Mouse (Mus musculus) limb, embryonic 11.5 days (tissue): ENCODE data around the gene Msl1. TPM values are rescaled to one million over a fixed set of nuclear protein-coding genes. Genes with fewer than 3 reads are reported as not detected.

ENCODE experiments used
- ATAC-seq: fragments of 200-750 bp; cut with Nextera tagmentation; 2 replicates; pipeline ENCODE4 v1.8.0; 2017; ENCODE audit warnings: low read depth; ENCODE audit not compliant: insufficient number of reproducible peaks, low FRiP score, low TSS enrichment
- DNase-seq: peaks from one replicate; pipeline ENCODE4 v3.0.0-alpha.2; 2015; ENCODE audit warnings: low spot score
- H3K27ac ChIP-seq: fragments of 300-500 bp; sonication (generic); replicated peaks from 2 replicates; pipeline ENCODE4 v1.5.1; 2014; ENCODE audit warnings: low read depth, mild to moderate bottlenecking, low read length
- H3K27me3 ChIP-seq: fragments of 300-500 bp; sonication (generic); 2 replicates; pipeline ENCODE4 v1.6.1; 2014; ENCODE audit warnings: mild to moderate bottlenecking, low read length, mixed read lengths; ENCODE audit not compliant: control insufficient read depth, insufficient read depth
- H3K36me3 ChIP-seq: fragments of 300-500 bp; sonication (generic); 2 replicates; pipeline ENCODE4 v1.6.1; 2014; ENCODE audit warnings: mild to moderate bottlenecking, low read length, moderate library complexity, mixed read lengths; ENCODE audit not compliant: control insufficient read depth, insufficient read depth
- H3K4me1 ChIP-seq: fragments of 300-500 bp; sonication (generic); 2 replicates; pipeline ENCODE4 v1.6.1; 2014; ENCODE audit warnings: low read length, mixed read lengths; ENCODE audit not compliant: control insufficient read depth, insufficient read depth
- H3K4me2 ChIP-seq: fragments of 300-500 bp; sonication (generic); 2 replicates; pipeline ENCODE4 v1.6.1; 2014; ENCODE audit warnings: low read depth, mild to moderate bottlenecking, moderate library complexity; ENCODE audit not compliant: severe bottlenecking
- H3K4me3 ChIP-seq: fragments of 300-500 bp; sonication (generic); 2 replicates; pipeline ENCODE4 v1.5.1; 2014; ENCODE audit warnings: low read depth, low read length
- H3K9ac ChIP-seq: fragments of 300-500 bp; sonication (generic); 2 replicates; pipeline ENCODE4 v1.6.1; 2014; ENCODE audit warnings: mild to moderate bottlenecking, low read length
- H3K9me3 ChIP-seq: fragments of 300-500 bp; sonication (generic); 2 replicates; pipeline ENCODE4 v1.6.1; 2016; ENCODE audit warnings: low read length; ENCODE audit not compliant: control insufficient read depth
- WGBS: fragments of 180-500 bp; shearing (Covaris S2); extraction: QIAGEN DNeasy Blood & Tissue Kit; methylation state at CpG from one replicate; pipeline ENCODE4 v1.1.7; 2014; 5-methylcytosine and 5-hydroxymethylcytosine counted together
- polyA plus RNA-seq: library from polyadenylated mRNA; unstranded; fragments of >200 nt; fragmentation: Nextera tagmentation; extraction: Ambion mirVana; gene quantifications from 2 replicates; pipeline ENCODE4 v1.2.1, GENCODE M21; 2014

Msl1 gene
- polyA plus RNA-seq, 1 experiment from 2014 or later, result 24.6 TPM

DNA sequence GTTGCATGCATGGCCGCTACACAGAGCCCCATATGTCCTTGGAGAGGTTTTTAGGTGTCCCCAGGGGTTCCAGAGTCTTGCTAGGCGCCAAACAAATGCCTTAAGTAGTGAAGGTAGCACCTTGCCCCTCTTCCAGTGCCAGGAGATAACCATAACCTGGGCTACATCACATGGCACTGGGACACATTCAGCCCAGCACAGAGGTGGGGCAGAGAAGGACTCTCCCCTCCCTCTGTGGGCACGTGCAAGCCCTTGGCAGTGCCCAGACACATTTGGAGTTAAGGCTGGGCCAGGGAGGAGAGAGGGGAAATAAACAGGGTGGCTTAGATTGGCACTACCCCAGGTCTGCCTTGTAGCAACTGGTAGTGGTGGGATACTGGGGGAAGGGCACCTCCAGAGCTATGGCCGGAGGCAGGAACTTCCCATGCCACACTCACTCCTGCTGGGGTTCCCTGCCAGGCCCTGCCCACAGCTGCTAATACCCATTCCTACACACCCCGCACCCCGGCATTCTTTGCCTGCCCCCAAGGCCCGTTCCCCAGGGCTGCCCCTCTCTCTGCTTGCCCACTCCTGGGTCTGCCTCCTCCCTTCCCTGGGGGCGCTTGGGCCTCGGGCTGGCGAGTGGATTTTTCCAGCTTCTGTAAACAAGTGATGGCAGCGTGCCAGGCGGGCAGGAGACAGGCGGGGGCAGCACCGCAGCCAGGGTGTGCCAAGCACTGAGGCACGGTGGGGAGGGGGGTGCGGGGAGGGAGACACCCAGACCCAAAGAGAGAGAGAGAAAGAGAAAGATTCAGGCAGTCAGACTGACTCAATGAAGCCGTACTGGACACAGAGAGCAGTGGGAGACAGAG is 44.7 kb upstream of the Msl1 start:
- Histone ChIP-seq H3K4me2 (no peak overlapping the region), H3K36me3 (peaks cover 2% of the 10 kb centered on the region; the same call in 1 of the 2 replicates), H3K9me3 (no peaks in the 10 kb centered on the region), H3K4me3 (no peak overlapping the region), H3K27ac (0 out of 2 replicates have a peak overlapping the region, but pooled peaks have one; percentile 4), H3K9ac (no peak overlapping the region), H3K4me1 (peaks cover 59% of the 10 kb centered on the region), H3K27me3 (no peaks in the 10 kb centered on the region)
- ATAC-seq (no peak), DNase-seq (no peak)
- 54% methylated on average over 17 of the region's 17 CpGs for WGBS

DNA sequence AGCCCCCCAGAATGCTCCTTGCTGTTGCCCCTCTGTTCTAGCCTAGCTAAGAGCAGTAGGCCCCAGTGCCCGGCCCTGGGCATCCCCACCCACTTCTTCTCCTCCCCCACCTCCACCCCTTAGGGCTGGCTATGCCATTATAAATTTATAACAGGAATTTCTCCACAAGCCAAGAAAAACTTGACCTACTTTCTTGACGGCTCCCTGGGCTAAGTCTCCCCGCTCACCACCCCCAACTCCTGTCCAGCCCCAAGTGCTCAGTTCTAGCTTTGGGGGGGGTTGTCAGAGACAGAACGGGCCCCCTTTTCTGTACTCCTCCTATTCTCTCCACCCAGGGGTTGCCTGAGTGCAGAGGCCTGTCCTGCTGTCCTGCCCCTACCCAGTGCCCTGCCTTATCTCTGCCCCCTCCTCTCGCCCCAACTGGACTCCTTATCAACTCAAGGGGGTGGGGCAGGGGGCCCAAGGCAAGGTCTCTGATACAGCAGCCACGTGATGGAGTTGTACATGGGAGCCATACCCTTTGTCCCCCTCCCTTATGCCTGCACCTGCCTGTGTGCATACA is 44.0 kb upstream of the Msl1 start:
- H3K27me3 ChIP-seq, result no peaks in the 10 kb centered on the region
- H3K4me3 ChIP-seq, result no peak overlapping the region
- no peak overlapping the region for H3K9ac ChIP-seq
- peaks cover 53% of the 10 kb centered on the region for H3K4me1 ChIP-seq
- H3K9me3 ChIP-seq, result no peaks in the 10 kb centered on the region
- H3K4me2 ChIP-seq, result no peak overlapping the region
- 53% methylated on average over 6 of the region's 6 CpGs for WGBS
- DNase-seq (no peak), ATAC-seq (no peak)
- H3K36me3 ChIP-seq, result peaks cover 2% of the 10 kb centered on the region; the same call in 1 of the 2 replicates
- H3K27ac ChIP-seq, result no peak overlapping the region

DNA sequence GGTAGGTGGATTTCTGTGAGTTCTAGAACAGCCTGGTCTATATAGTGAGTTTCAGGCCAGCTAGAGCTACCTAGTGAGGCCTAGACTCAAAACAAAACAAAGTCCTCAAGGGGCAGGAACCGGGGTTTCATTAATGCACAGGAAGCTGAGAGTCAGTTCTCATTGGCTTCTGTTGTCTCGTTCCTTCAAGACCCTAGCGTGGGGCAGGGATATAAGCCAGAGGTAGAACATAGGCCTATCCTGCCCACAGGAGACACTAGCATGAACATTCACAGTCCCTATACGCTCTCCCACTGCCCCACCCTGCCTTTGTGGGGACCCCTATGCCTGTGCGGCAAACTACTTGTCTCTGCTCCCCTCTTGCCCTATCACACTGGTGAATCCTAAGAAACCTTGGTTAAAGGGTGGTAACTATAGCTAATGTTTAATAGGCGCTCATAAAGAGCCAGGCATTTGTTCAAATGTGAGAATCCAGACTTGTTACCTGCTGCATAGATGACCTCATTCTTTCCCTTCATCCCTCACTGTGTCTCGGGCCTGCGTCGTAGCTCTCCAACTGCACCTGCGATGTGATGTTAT is 42.7 kb upstream of the Msl1 start:
- Histone ChIP-seq H3K9me3 (no peaks in the 10 kb centered on the region), H3K4me2 (no peak overlapping the region), H3K4me3 (no peak overlapping the region), H3K27me3 (no peaks in the 10 kb centered on the region), H3K4me1 (peaks cover 41% of the 10 kb centered on the region), H3K36me3 (peaks cover 2% of the 10 kb centered on the region; the same call in 1 of the 2 replicates), H3K27ac (no peak overlapping the region), H3K9ac (no peak overlapping the region)
- ATAC-seq, result no peak
- no peak for DNase-seq
- 92% methylated on average over 10 of the region's 10 CpGs for WGBS

DNA sequence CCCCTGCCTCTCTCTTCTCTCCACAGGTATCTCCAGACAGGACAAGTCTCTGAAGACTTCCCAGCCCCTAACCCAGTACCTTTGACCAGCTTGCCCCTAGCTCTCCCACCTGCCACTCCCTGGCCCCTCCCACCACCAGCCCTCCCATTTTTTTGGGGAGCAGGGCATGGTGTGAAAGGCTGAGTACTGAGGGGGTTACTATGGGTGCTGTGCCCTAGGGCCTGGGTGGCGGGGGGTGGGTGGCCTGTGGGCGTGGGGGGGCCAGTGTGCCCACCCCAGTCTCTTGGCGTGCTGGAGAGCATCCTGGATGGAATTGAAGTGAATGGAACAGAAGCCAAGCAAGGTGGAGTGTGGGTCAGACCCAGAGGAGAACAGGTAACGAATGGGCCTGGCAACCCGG is 42.1 kb upstream of the Msl1 start:
- H3K27ac ChIP-seq, result no peak overlapping the region
- no peak for ATAC-seq
- H3K4me2 ChIP-seq, result no peak overlapping the region
- 92% methylated on average over 5 of the region's 5 CpGs for WGBS
- no peak for DNase-seq
- H3K9ac ChIP-seq, result no peak overlapping the region
- no peak overlapping the region for H3K4me3 ChIP-seq
- H3K4me1 ChIP-seq, result peaks cover 35% of the 10 kb centered on the region
- H3K36me3 ChIP-seq, result peaks cover 2% of the 10 kb centered on the region; the same call in 1 of the 2 replicates
- H3K9me3 ChIP-seq, result no peaks in the 10 kb centered on the region
- no peaks in the 10 kb centered on the region for H3K27me3 ChIP-seq

GRCm38 (mm10) chr11:98754151-98754620 is 41.1 kb upstream of the Msl1 start:
- no peak for DNase-seq
- WGBS, result 73% methylated on average over 9 of the region's 9 CpGs
- Histone ChIP-seq H3K4me2 (no peak overlapping the region), H3K9ac (no peak overlapping the region), H3K27me3 (no peaks in the 10 kb centered on the region), H3K4me1 (peaks cover 26% of the 10 kb centered on the region), H3K36me3 (peaks cover 2% of the 10 kb centered on the region; the same call in 1 of the 2 replicates), H3K27ac (no peak overlapping the region), H3K4me3 (no peak overlapping the region), H3K9me3 (no peaks in the 10 kb centered on the region)
- no peak for ATAC-seq

- WGBS, result 26% methylated on average over 7 of the region's 7 CpGs
- Histone ChIP-seq H3K4me2 (no peak overlapping the region), H3K4me3 (no peak overlapping the region), H3K9me3 (no peaks in the 10 kb centered on the region), H3K36me3 (peaks cover 2% of the 10 kb centered on the region; the same call in 1 of the 2 replicates), H3K4me1 (peaks cover 22% of the 10 kb centered on the region), H3K9ac (no peak overlapping the region), H3K27ac (no peak overlapping the region), H3K27me3 (no peaks in the 10 kb centered on the region)
- DNase-seq, result peak; percentile 87
- peak; percentile 14; the same call in 1 of the 2 replicates for ATAC-seq
Observed at GRCm38 (mm10) chr11:98754621-98755181, 40.6 kb upstream of the Msl1 start.

GRCm38 (mm10) chr11:98755726-98756380 is 39.5 kb upstream of the Msl1 start:
- DNase-seq (no peak), ATAC-seq (no peak)
- no peak overlapping the region for H3K9ac ChIP-seq
- no peaks in the 10 kb centered on the region for H3K27me3 ChIP-seq
- peaks cover 4% of the 10 kb centered on the region; the same call in 1 of the 2 replicates for H3K36me3 ChIP-seq
- WGBS, result 94% methylated on average over 6 of the region's 6 CpGs
- no peak overlapping the region for H3K4me2 ChIP-seq
- H3K27ac ChIP-seq, result no peak overlapping the region
- H3K4me3 ChIP-seq, result no peak overlapping the region
- peaks cover 14% of the 10 kb centered on the region for H3K4me1 ChIP-seq
- H3K9me3 ChIP-seq, result no peaks in the 10 kb centered on the region

DNA sequence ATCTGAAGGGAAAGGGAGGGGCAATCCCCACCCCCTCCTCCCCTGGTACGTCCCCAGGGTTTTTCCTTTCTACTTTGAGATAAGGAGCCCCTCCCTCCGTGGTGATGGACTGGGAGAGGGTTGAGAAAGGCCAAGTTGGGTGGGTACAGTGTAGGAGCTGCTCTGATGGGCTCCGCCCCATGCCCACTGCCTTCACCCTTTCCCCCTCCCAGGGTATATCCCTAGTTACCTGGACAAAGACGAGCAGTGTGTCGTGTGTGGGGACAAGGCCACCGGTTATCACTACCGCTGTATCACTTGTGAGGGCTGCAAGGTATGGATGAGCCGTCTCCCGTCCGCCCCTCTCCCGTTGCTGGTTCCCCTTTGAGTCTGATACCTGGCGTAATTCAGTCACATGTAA is 38.6 kb upstream of the Msl1 start:
- H3K4me1 ChIP-seq, result peaks cover 11% of the 10 kb centered on the region
- 88% methylated on average over 12 of the region's 12 CpGs for WGBS
- H3K4me3 ChIP-seq, result no peak overlapping the region
- no peaks in the 10 kb centered on the region for H3K9me3 ChIP-seq
- DNase-seq (no peak), ATAC-seq (no peak)
- no peak overlapping the region for H3K27ac ChIP-seq
- H3K36me3 ChIP-seq, result peaks cover 4% of the 10 kb centered on the region; the same call in 1 of the 2 replicates
- H3K4me2 ChIP-seq, result no peak overlapping the region
- no peaks in the 10 kb centered on the region for H3K27me3 ChIP-seq
- no peak overlapping the region for H3K9ac ChIP-seq
